Mouse (Mus musculus) spleen, embryonic (tissue): Measurements from ENCODE around the gene Begain.

Experiments used
- CTCF ChIA-PET: fragments of 350-600 bp; sonication (Branson Sonifier 250); formaldehyde crosslinking; loops from one replicate; lab custom pipeline; 2022; lab: Charles Lee

Gene Begain

GRCm38 (mm10) chr12:109053020-109053806, 14.8 kb downstream of the Begain start:
- CTCF ChIA-PET = no interaction called here

- CTCF ChIA-PET = interaction anchor here (0.6 kb wide), 1 partner anchor 22 kb away, joined by 8 read pairs; no protein-coding TSS in a partner anchor
These were observed 18.1 kb downstream of the Begain start for GRCm38 (mm10) chr12:109049949-109050348.

- CTCF ChIA-PET = interaction anchor here (0.7 kb wide), 1 partner anchor 298 kb away, joined by 15 read pairs; no protein-coding TSS in a partner anchor
These were observed 22.4 kb downstream of the Begain start for GRCm38 (mm10) chr12:109045581-109045980.

- CTCF ChIA-PET = interaction anchor here (0.6 to 1.0 kb wide), 2 partner anchors 26 to 269 kb away, joined by 4 read pairs; no protein-coding TSS in a partner anchor
These were observed 23.5 kb downstream of the Begain start for GRCm38 (mm10) chr12:109044497-109044896.

GRCm38 (mm10) chr12:109039311-109039710, 28.7 kb downstream of the Begain start:
- CTCF ChIA-PET = no interaction called here

- CTCF ChIA-PET = no interaction called here
These were observed 29.7 kb downstream of the Begain start for GRCm38 (mm10) chr12:109038179-109038819.

- CTCF ChIA-PET = no interaction called here
These were observed 31.0 kb downstream of the Begain start for GRCm38 (mm10) chr12:109037026-109037425.

- CTCF ChIA-PET = no interaction called here
These were observed 44.2 kb downstream of the Begain start for GRCm38 (mm10) chr12:109023780-109024179.

- CTCF ChIA-PET = no interaction called here
These were observed 45.1 kb downstream of the Begain start for GRCm38 (mm10) chr12:109022966-109023365.

GRCm38 (mm10) chr12:109022181-109022691, 45.8 kb downstream of the Begain start:
- CTCF ChIA-PET = no interaction called here

GRCm38 (mm10) chr12:109010070-109010649, 57.9 kb downstream of the Begain start:
- CTCF ChIA-PET = no interaction called here

- CTCF ChIA-PET = no interaction called here
These were observed 65.0 kb downstream of the Begain start for GRCm38 (mm10) chr12:109002978-109003377.

GRCm38 (mm10) chr12:108997249-108997648, 70.8 kb downstream of the Begain start:
- CTCF ChIA-PET = no interaction called here

GRCm38 (mm10) chr12:108995976-108996636, 71.9 kb downstream of the Begain start:
- CTCF ChIA-PET = no interaction called here

- CTCF ChIA-PET = no interaction called here
These were observed 73.5 kb downstream of the Begain start for GRCm38 (mm10) chr12:108994436-108995031.

GRCm38 (mm10) chr12:108993046-108993445, 75.0 kb downstream of the Begain start:
- CTCF ChIA-PET = no interaction called here

GRCm38 (mm10) chr12:108990425-108990824, 77.6 kb downstream of the Begain start:
- CTCF ChIA-PET = no interaction called here

GRCm38 (mm10) chr12:108987448-108987847, 80.6 kb downstream of the Begain start:
- CTCF ChIA-PET = no interaction called here

GRCm38 (mm10) chr12:108985025-108985424, 83.0 kb downstream of the Begain start:
- CTCF ChIA-PET = no interaction called here

GRCm38 (mm10) chr12:108984471-108984870, 83.5 kb downstream of the Begain start:
- CTCF ChIA-PET = no interaction called here

GRCm38 (mm10) chr12:108983496-108983895, 84.5 kb downstream of the Begain start:
- CTCF ChIA-PET = no interaction called here

- CTCF ChIA-PET = no interaction called here
These were observed 85.4 kb downstream of the Begain start for GRCm38 (mm10) chr12:108982684-108982960.
